Mouse (Mus musculus) mesoderm, embryonic 11.5 days (tissue): ENCODE measurements around the gene Cux2.

ENCODE experiments used
- DNase-seq: peaks from one replicate; pipeline ENCODE4 v3.0.0-alpha.2; 2012; ENCODE audit warnings: low read depth, low spot score

Gene Cux2

GRCm38 (mm10) chr5:121836692-121837415 is 213.0 kb downstream of the Cux2 start:
- DNase-seq, result peak; percentile 92

- DNase-seq, result no peak
These were observed 213.8 kb downstream of the Cux2 start for GRCm38 (mm10) chr5:121835949-121836691.

- DNase-seq, result no peak
These were observed 214.7 kb downstream of the Cux2 start for GRCm38 (mm10) chr5:121834991-121835747.

GRCm38 (mm10) chr5:121834241-121834606 is 215.7 kb downstream of the Cux2 start:
- no peak for DNase-seq

- peak; percentile 52 for DNase-seq
These were observed 216.2 kb downstream of the Cux2 start for GRCm38 (mm10) chr5:121833572-121834240.

GRCm38 (mm10) chr5:121833159-121833558 is 216.7 kb downstream of the Cux2 start:
- DNase-seq, result no peak

GRCm38 (mm10) chr5:121832376-121833155 is 217.3 kb downstream of the Cux2 start:
- no peak for DNase-seq

- no peak for DNase-seq
These were observed 218.8 kb downstream of the Cux2 start for GRCm38 (mm10) chr5:121831002-121831601.

- DNase-seq, result peak; percentile 51
These were observed 221.1 kb downstream of the Cux2 start for GRCm38 (mm10) chr5:121828491-121829432.

- DNase-seq, result no peak
These were observed 222.0 kb downstream of the Cux2 start for GRCm38 (mm10) chr5:121827876-121828275.

GRCm38 (mm10) chr5:121825606-121826005 is 224.3 kb downstream of the Cux2 start:
- DNase-seq, result no peak

GRCm38 (mm10) chr5:121824121-121824520 is 225.8 kb downstream of the Cux2 start:
- DNase-seq, result no peak

- DNase-seq, result no peak
These were observed 226.2 kb downstream of the Cux2 start for GRCm38 (mm10) chr5:121823668-121824067.

GRCm38 (mm10) chr5:121822786-121823505 is 227.0 kb downstream of the Cux2 start:
- DNase-seq, result no peak

GRCm38 (mm10) chr5:121821552-121821951 is 228.3 kb downstream of the Cux2 start:
- no peak for DNase-seq

- no peak for DNase-seq
These were observed 228.8 kb downstream of the Cux2 start for GRCm38 (mm10) chr5:121821116-121821515.

- DNase-seq, result no peak
These were observed 229.2 kb downstream of the Cux2 start for GRCm38 (mm10) chr5:121820657-121821056.

GRCm38 (mm10) chr5:121820161-121820560 is 229.7 kb downstream of the Cux2 start:
- no peak for DNase-seq

GRCm38 (mm10) chr5:121819559-121819958 is 230.3 kb downstream of the Cux2 start:
- DNase-seq, result no peak
